Mouse (Mus musculus): ENCODE data around the gene Gng12.

The Gng12 gene

GRCm38 (mm10) chr6:66917032-66917431, 20.8 kb downstream of the Gng12 start:
- DNase-seq (ENCODE audit: low spot score): no peak

GRCm38 (mm10) chr6:66920786-66921185, 24.6 kb downstream of the Gng12 start:
- DNase-seq (ENCODE audit: low spot score): no peak

- no peak for DNase-seq (ENCODE audit: low spot score)
Observed at GRCm38 (mm10) chr6:66921755-66922154, 25.6 kb downstream of the Gng12 start.

- DNase-seq (ENCODE audit: low spot score): no peak
Observed at GRCm38 (mm10) chr6:66922501-66922900, 26.3 kb downstream of the Gng12 start.

- no peak for DNase-seq (ENCODE audit: low spot score)
Observed at GRCm38 (mm10) chr6:66923851-66924250, 27.7 kb downstream of the Gng12 start.

- DNase-seq (ENCODE audit: low spot score): no peak
Observed at GRCm38 (mm10) chr6:66924315-66924965, 28.2 kb downstream of the Gng12 start.

- DNase-seq (ENCODE audit: low spot score): no peak
Observed at GRCm38 (mm10) chr6:66926269-66926668, 30.1 kb downstream of the Gng12 start.

GRCm38 (mm10) chr6:66928972-66929645, 32.9 kb downstream of the Gng12 start:
- DNase-seq (ENCODE audit: low spot score): no peak

GRCm38 (mm10) chr6:66929694-66930093, 33.5 kb downstream of the Gng12 start:
- no peak for DNase-seq (ENCODE audit: low spot score)

- DNase-seq (ENCODE audit: low spot score): peak; percentile 12
Observed at GRCm38 (mm10) chr6:66932206-66932819, 36.1 kb downstream of the Gng12 start.

- no peak for DNase-seq (ENCODE audit: low spot score)
Observed at GRCm38 (mm10) chr6:66940656-66941235, 44.5 kb downstream of the Gng12 start.

- DNase-seq (ENCODE audit: low spot score): no peak
Observed at GRCm38 (mm10) chr6:66941792-66942191, 45.6 kb downstream of the Gng12 start.

- DNase-seq (ENCODE audit: low spot score): no peak
Observed at GRCm38 (mm10) chr6:66942826-66943225, 46.6 kb downstream of the Gng12 start.

- no peak for DNase-seq (ENCODE audit: low spot score)
Observed at GRCm38 (mm10) chr6:66943367-66944189, 47.4 kb downstream of the Gng12 start.

- no peak for DNase-seq (ENCODE audit: low spot score)
Observed at GRCm38 (mm10) chr6:66944190-66945003, 48.2 kb downstream of the Gng12 start.

GRCm38 (mm10) chr6:66945004-66945356, 48.8 kb downstream of the Gng12 start:
- DNase-seq (ENCODE audit: low spot score): no peak

GRCm38 (mm10) chr6:66948111-66948510, 51.9 kb downstream of the Gng12 start:
- DNase-seq (ENCODE audit: low spot score): no peak

- no peak for DNase-seq (ENCODE audit: low spot score)
Observed at GRCm38 (mm10) chr6:66948848-66949247, 52.7 kb downstream of the Gng12 start.

- no peak for DNase-seq (ENCODE audit: low spot score)
Observed at GRCm38 (mm10) chr6:66951726-66952418, 55.7 kb downstream of the Gng12 start.

- DNase-seq (ENCODE audit: low spot score): no peak
Observed at GRCm38 (mm10) chr6:66953951-66954519, 57.8 kb downstream of the Gng12 start.
